18 mouse cellular contexts compared by ENCODE assay signal in the genomic region with DNA sequence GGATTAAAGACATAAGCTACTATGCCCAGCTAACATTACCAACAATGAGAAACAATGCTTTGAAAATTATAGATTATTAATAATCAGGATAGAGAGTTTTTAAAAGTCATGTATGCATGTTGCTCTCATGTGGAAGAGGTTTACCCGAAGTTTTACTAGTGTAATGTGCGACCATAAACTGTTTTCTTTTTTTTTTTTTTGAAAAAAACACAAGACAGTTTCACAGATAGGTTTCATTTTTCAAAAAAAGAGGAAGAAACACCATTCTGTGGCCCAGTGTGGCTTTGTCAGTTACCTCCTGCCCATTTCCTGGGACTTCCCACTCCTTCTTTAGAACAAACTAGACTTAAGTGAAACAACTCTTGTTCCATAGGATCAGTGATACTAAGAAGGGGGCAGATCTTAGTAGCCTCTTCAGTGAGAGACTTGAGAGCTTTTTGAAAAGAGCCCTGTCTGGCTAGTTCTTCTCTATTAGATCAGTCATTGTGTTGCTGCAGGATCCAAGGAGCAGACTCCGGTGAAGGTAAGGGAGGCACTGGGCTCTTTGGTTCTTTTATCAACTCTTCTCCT. TPM values are rescaled to one million over a fixed set of nuclear protein-coding genes. Genes with fewer than 3 reads are reported as not detected.
A peak's percentile ranks its signal among the peaks of the same experiment; 100 is the strongest.
DNase-seq lines count a peak whose midpoint lies in the region; ATAC-seq and TF ChIP-seq lines count a peak whose summit lies in the region.
"Had no signal": no experiment of that assay in that cellular context is flagged by ENCODE, and none has a peak within 500 bp of the region (broad histone marks: within the 10 kb centered on the region; RNA-seq: fewer than 3 reads in every experiment).

A gene (plus strand): TSS at position 441 of the 570 bp plus-strand sequence.

- no peaks in the 10 kb centered on the region for H3K9me3 ChIP-seq in CH12.LX (replicated peaks; ENCODE audit: low read length)
- H3K9me3 ChIP-seq: embryonic facial prominence, embryonic 15.5 days; heart, embryonic 13.5 days; intestine, embryonic 15.5 days; liver, embryonic 12.5 days had no signal

- TF ChIP-seq CTCF in lung, adult 2 months (IDR thresholded peaks at IDR 0.05; ENCODE audit: insufficient read depth, low read length): no peak
- no peak for TF ChIP-seq CTCF in CH12.LX (conservative IDR thresholded peaks at IDR 0.05 in 1 of 2, IDR thresholded peaks at IDR 0.05 in 1 of 2; ENCODE audit: low read depth in 2 of 2, low read length in 2 of 2)

- H3K9ac ChIP-seq in CH12.LX (ENCODE audit: insufficient read depth, low read depth): peak within 1 kb of the TSS; percentile 74; the same call in 1 of the 2 replicates
- H3K9ac ChIP-seq: embryonic facial prominence, embryonic 15.5 days; heart, embryonic 13.5 days; intestine, embryonic 15.5 days; liver, embryonic 12.5 days had no signal

- peak within 1 kb of the TSS; percentile 38 for H3K4me3 ChIP-seq in lung, adult 2 months (replicated peaks; ENCODE audit: extremely low read depth, low read depth, low read length)
- H3K4me3 ChIP-seq in CH12.LX (replicated peaks in 1 of 3; ENCODE audit: low read depth in 2 of 3, low read length in 2 of 3, poor library complexity in 1 of 3): peak within 1 kb of the TSS; percentile 55 to 95 (median 56)
- H3K4me3 ChIP-seq: embryonic facial prominence, embryonic 15.5 days; heart, embryonic 13.5 days; intestine, embryonic 15.5 days; liver, embryonic 12.5 days had no signal

- dilution Hi-C loops in CH12.LX (cut with MboI; ENCODE audit: extremely low pct_ligation_motif_present, extremely low pct_unique_long_range_greater_than_20kb, low sequenced_read_pairs): no loop called here

- no peak for DNase-seq in lung, adult 2 months
- no peak for DNase-seq in lung, postnatal 10 days
- peak; percentile 77 for DNase-seq in CH12.LX (ENCODE audit: extremely low read depth)
- DNase-seq in natural killer cell, adult 2 months (ENCODE audit: low spot score in 2 of 2): peak; percentile 5 to 35
- no peak for DNase-seq in left cerebral cortex, postnatal 25 days (ENCODE audit: low spot score in 2 of 2)
- no peak for DNase-seq in left cerebral cortex, adult 18-20 months (ENCODE audit: low spot score in 2 of 2)
- no peak for DNase-seq in gastrocnemius, postnatal 10 days
- DNase-seq: cerebellum, adult 2 months; kidney, postnatal 10 days; midbrain, embryonic 14.5 days had no signal

- peak within 1 kb of the TSS; percentile 10; the same call in 1 of the 2 replicates for H3K4me2 ChIP-seq in CH12.LX (ENCODE audit: insufficient read depth, low read depth, poor library complexity, severe bottlenecking)
- H3K4me2 ChIP-seq: embryonic facial prominence, embryonic 15.5 days; heart, embryonic 13.5 days; intestine, embryonic 15.5 days; liver, embryonic 12.5 days had no signal

- WGBS in lung, adult 2 months: 62% methylated on average over 3 of the region's 3 CpGs

- no peak for TF ChIP-seq RAD21 in CH12.LX (IDR thresholded peaks at IDR 0.05; ENCODE audit: low read depth, low read length)

- H3K27me3 ChIP-seq in CH12.LX (replicated peaks): no peaks in the 10 kb centered on the region
- H3K27me3 ChIP-seq: embryonic facial prominence, embryonic 15.5 days; heart, embryonic 13.5 days; intestine, embryonic 15.5 days; liver, embryonic 12.5 days had no signal

- peaks cover 24% of the 10 kb centered on the region for H3K79me2 ChIP-seq in CH12.LX (replicated peaks; ENCODE audit: control insufficient read depth, extremely low read depth, insufficient read depth, poor library complexity, severe bottlenecking)

- intact Hi-C loops in left cerebral cortex, postnatal 25 days (cut with DNase I): no loop called here

- peak; percentile 79 to 87 for ATAC-seq in hematopoietic stem cell, adult 5-6 weeks (replicated peaks in 1 of 2; ENCODE audit: insufficient read depth in 1 of 2, low FRiP score in 2 of 2, low TSS enrichment in 1 of 2, low read depth in 1 of 2, poor library complexity in 2 of 2, severe bottlenecking in 2 of 2)
- ATAC-seq: intestine, embryonic 15.5 days; liver, embryonic 12.5 days; lung, postnatal 0 days had no signal

- in situ Hi-C loops in CH12.LX (cut with MboI; ENCODE audit: low pct_ligation_motif_present, low pct_unique_long_range_greater_than_20kb, low sequenced_read_pairs): loop anchor here (10.0 kb wide), 1 partner anchor 95 kb away; a partner anchor contains a TSS

- no peaks in the 10 kb centered on the region for H3K4me1 ChIP-seq in lung, adult 2 months (ENCODE audit: control insufficient read depth, insufficient read depth, low read length)
- peaks cover 7 to 23% of the 10 kb centered on the region in 2 experiments; a peak in 3 of 4 replicates for H3K4me1 ChIP-seq in CH12.LX (ENCODE audit: control insufficient read depth in 1 of 2, insufficient read depth in 2 of 2)
- H3K4me1 ChIP-seq: embryonic facial prominence, embryonic 15.5 days; heart, embryonic 13.5 days; intestine, embryonic 15.5 days; liver, embryonic 12.5 days had no signal

- no peak for TF ChIP-seq POLR2A in lung, adult 2 months (IDR thresholded peaks at IDR 0.05; ENCODE audit: borderline replicate concordance, extremely low read depth, low read depth, low read length)
- peak; percentile 62 for TF ChIP-seq POLR2A in CH12.LX (IDR thresholded peaks at IDR 0.05; ENCODE audit: low read depth, low read length)

- peak; percentile 96 for TF ChIP-seq EP300 in CH12.LX (IDR thresholded peaks at IDR 0.05; ENCODE audit: low read length)

- peak within 1 kb of the TSS; percentile 88 for H3K27ac ChIP-seq in CH12.LX (ENCODE audit: insufficient read depth, low read depth)
- H3K27ac ChIP-seq: embryonic facial prominence, embryonic 15.5 days; heart, embryonic 13.5 days; intestine, embryonic 15.5 days; liver, embryonic 12.5 days had no signal

- H3K36me3 ChIP-seq in CH12.LX (replicated peaks in 1 of 2; ENCODE audit: control insufficient read depth in 1 of 2, insufficient read depth in 1 of 2, low read length in 1 of 2): no peaks in the 10 kb centered on the region
- H3K36me3 ChIP-seq: embryonic facial prominence, embryonic 15.5 days; heart, embryonic 13.5 days; intestine, embryonic 15.5 days; liver, embryonic 12.5 days had no signal

TF ChIP-seq in CH12.LX, 34 proteins besides CTCF, POLR2A, EP300 and RAD21 (continues in another document):
- TF ChIP-seq TCF12 (IDR thresholded peaks at IDR 0.05; ENCODE audit: low read depth, low read length): peak; percentile 80
- TF ChIP-seq NELFE (IDR thresholded peaks at IDR 0.05; ENCODE audit: low read depth, low read length): peak; percentile 59; the same call in 1 of the 2 replicates
- peak; percentile 83 for TF ChIP-seq ETS1 (conservative IDR thresholded peaks at IDR 0.05; ENCODE audit: low read depth, low read length)
- peak; percentile 31; the same call in 1 of the 2 replicates for TF ChIP-seq MXI1 (IDR thresholded peaks at IDR 0.05; ENCODE audit: low read depth, low read length)
- no peak for TF ChIP-seq ZC3H11A (IDR thresholded peaks at IDR 0.05; ENCODE audit: low read depth, low read length)
- TF ChIP-seq MYC (IDR thresholded peaks at IDR 0.05; ENCODE audit: low read depth, low read length): peak; percentile 37; the same call in 1 of the 2 replicates
- TF ChIP-seq BHLHE40 (IDR thresholded peaks at IDR 0.05; ENCODE audit: low read depth, low read length): peak; percentile 62
- no peak for TF ChIP-seq GABPA (IDR thresholded peaks at IDR 0.05; ENCODE audit: insufficient replicate concordance, low read depth, low read length)
- peak; percentile 82 for TF ChIP-seq TBP (conservative IDR thresholded peaks at IDR 0.05; ENCODE audit: low read depth, low read length)
- TF ChIP-seq JUND (conservative IDR thresholded peaks at IDR 0.05; ENCODE audit: low read depth, low read length): peak; percentile 47; the same call in 1 of the 2 replicates
- TF ChIP-seq HCFC1 (IDR thresholded peaks at IDR 0.05; ENCODE audit: low read depth, low read length): 0 out of 2 replicates have a peak, but pooled peaks have one; percentile 28
- peak; percentile 98 for TF ChIP-seq ZNF384 (IDR thresholded peaks at IDR 0.05; ENCODE audit: low read depth, low read length)
- TF ChIP-seq CHD1 (IDR thresholded peaks at IDR 0.05; ENCODE audit: low read depth, low read length): peak; percentile 54; the same call in 1 of the 2 replicates
- TF ChIP-seq POLR2AphosphoS2 (IDR thresholded peaks at IDR 0.05; ENCODE audit: low read depth, low read length): no peak
- TF ChIP-seq MAX (IDR thresholded peaks at IDR 0.05; ENCODE audit: low read length): no peak
- no peak for TF ChIP-seq ZMIZ1 (IDR thresholded peaks at IDR 0.05; ENCODE audit: low read depth, low read length)
- no peak for TF ChIP-seq ELF1 (IDR thresholded peaks at IDR 0.05; ENCODE audit: low read depth, low read length)
- TF ChIP-seq IRF4 (IDR thresholded peaks at IDR 0.05; ENCODE audit: low read depth, low read length): peak; percentile 94
- TF ChIP-seq MAFK (IDR thresholded peaks at IDR 0.05; ENCODE audit: insufficient replicate concordance, low read length): peak; percentile 79
- peak; percentile 89 for TF ChIP-seq RCOR1 (conservative IDR thresholded peaks at IDR 0.05; ENCODE audit: low read depth, low read length)
- TF ChIP-seq USF1 (IDR thresholded peaks at IDR 0.05; ENCODE audit: low read depth, low read length): no peak
- no peak for TF ChIP-seq NRF1 (IDR thresholded peaks at IDR 0.05; ENCODE audit: low read depth, low read length)
- peak; percentile 54; the same call in 1 of the 2 replicates for TF ChIP-seq JUN (IDR thresholded peaks at IDR 0.05; ENCODE audit: insufficient read depth, low read depth, low read length)
- TF ChIP-seq ZKSCAN1 (IDR thresholded peaks at IDR 0.05; ENCODE audit: borderline replicate concordance, low read depth, low read length): no peak
- TF ChIP-seq SIN3A (IDR thresholded peaks at IDR 0.05; ENCODE audit: low read length): peak; percentile 82
- 0 out of 2 replicates have a peak, but pooled peaks have one; percentile 18 for TF ChIP-seq E2F4 (IDR thresholded peaks at IDR 0.05; ENCODE audit: insufficient replicate concordance, low read depth, low read length)
- 0 out of 2 replicates have a peak, but pooled peaks have one; percentile 26 for TF ChIP-seq KAT2A (IDR thresholded peaks at IDR 0.05; ENCODE audit: insufficient replicate concordance, low read length)
- no peak for TF ChIP-seq UBTF (IDR thresholded peaks at IDR 0.05; ENCODE audit: low read depth, low read length)
- 0 out of 2 replicates have a peak, but pooled peaks have one; percentile 45 for TF ChIP-seq MAZ (IDR thresholded peaks at IDR 0.05; ENCODE audit: low read depth, low read length)

RNA-seq across cellular contexts. Expression of the gene that starts here (rescaled TPM):
- 0.12 and 0.24 TPM in 2 replicates for polyA plus RNA-seq in lung, adult 2 months (2012; rRNA removed)
- total RNA-seq in CH12.LX (2012; rRNA removed): 8.3 and 12.8 TPM in 2 replicates
- total RNA-seq in CH12.LX (2014; rRNA removed): 30.7 and 31.5 TPM in 2 replicates
- 14.1 and 14.5 TPM in 2 replicates for polyA plus RNA-seq in CH12.LX (2012; ENCODE audit: insufficient read length, low read depth)
- total RNA-seq in hematopoietic stem cell, adult 5-6 weeks (2017): 16.9 and 19.5 TPM in 2 replicates
- total RNA-seq in left cerebral cortex, postnatal 25 days (2021): under 1 TPM; 0.09 to 0.18 TPM
- total RNA-seq in left cerebral cortex, adult 18-20 months (2021): under 1 TPM; 0.12 TPM
- total RNA-seq in gastrocnemius, postnatal 10 days (2021): under 1 TPM in 1 of 2 experiments, not detected in 1; 0.12 TPM
- polyA plus RNA-seq: C2C12; hindbrain, embryonic 11.5 days had no signal

Comparison
In these comparisons a context has a peak if more than half of its experiments do, and no peak if none do; other contexts are left out.
1. RNA of the gene that starts here (total RNA-seq): 8.3 to 31.5 TPM in CH12.LX and 16.9 to 19.5 TPM in hematopoietic stem cell, adult 5-6 weeks; 0.09 to 0.18 TPM in left cerebral cortex, postnatal 25 days, 0.12 TPM in gastrocnemius, postnatal 10 days and 0.12 TPM in left cerebral cortex, adult 18-20 months; every median in the first group is over 4 times any median in the second.
2. RNA of the gene that starts here (polyA plus RNA-seq): 14.1 to 14.5 TPM in CH12.LX; 0.12 to 0.24 TPM in lung, adult 2 months; every median in the first group is over 10 times any median in the second.
3. DNase-seq: peak in CH12.LX (single experiment) and natural killer cell, adult 2 months (2 of 2); none in lung, adult 2 months (single experiment), lung, postnatal 10 days (single experiment), left cerebral cortex, postnatal 25 days (0 of 2), left cerebral cortex, adult 18-20 months (0 of 2) and gastrocnemius, postnatal 10 days (single experiment).